Mouse (Mus musculus) stomach, embryonic 14.5 days (tissue): Measurements from ENCODE around the gene Sel1l2. TPM values are rescaled to one million over a fixed set of nuclear protein-coding genes. Genes with fewer than 3 reads are reported as not detected.

Source experiments
- ATAC-seq: fragments of 200-750 bp; cut with Nextera tagmentation; 2 replicates; pipeline ENCODE4 v1.8.0; 2017; ENCODE audit warnings: low read depth, moderate TSS enrichment; ENCODE audit not compliant: insufficient number of reproducible peaks, insufficient read depth, low FRiP score
- H3K27ac ChIP-seq: fragments of 300-500 bp; sonication (generic); 2 replicates; pipeline ENCODE4 v1.5.1; 2014; ENCODE audit warnings: mild to moderate bottlenecking, low read length, moderate library complexity, mixed read lengths
- H3K27me3 ChIP-seq: fragments of 300-500 bp; sonication (generic); 2 replicates; pipeline ENCODE4 v1.6.1; 2014; ENCODE audit warnings: low read length, control low read depth, mixed read lengths; ENCODE audit not compliant: control insufficient read depth, insufficient read depth
- H3K36me3 ChIP-seq: fragments of 300-500 bp; sonication (generic); 2 replicates; pipeline ENCODE4 v1.6.1; 2014; ENCODE audit warnings: mild to moderate bottlenecking, control low read depth, low read length, moderate library complexity, mixed read lengths; ENCODE audit not compliant: control insufficient read depth, insufficient read depth
- H3K4me1 ChIP-seq: fragments of 300-500 bp; sonication (generic); 2 replicates; pipeline ENCODE4 v1.6.1; 2014; ENCODE audit warnings: low read length, control low read depth, mixed read lengths; ENCODE audit not compliant: control insufficient read depth, insufficient read depth
- H3K4me2 ChIP-seq: fragments of 300-500 bp; sonication (generic); replicated peaks from 2 replicates; pipeline ENCODE4 v1.6.1; 2014; ENCODE audit warnings: low read depth, low read length, control low read depth
- H3K4me3 ChIP-seq: fragments of 300-500 bp; sonication (generic); 2 replicates; pipeline ENCODE4 v1.5.1; 2014; ENCODE audit warnings: low read depth, low read length, control low read depth
- H3K9ac ChIP-seq: fragments of 300-500 bp; sonication (generic); replicated peaks from 2 replicates; pipeline ENCODE4 v1.6.1; 2014; ENCODE audit warnings: low read depth, mild to moderate bottlenecking, control low read depth, low read length, moderate library complexity, mixed read lengths
- H3K9me3 ChIP-seq: fragments of 300-500 bp; sonication (generic); 2 replicates; pipeline ENCODE4 v1.6.1; 2016; ENCODE audit warnings: low read depth, low read length, control low read depth; ENCODE audit not compliant: control insufficient read depth
- WGBS: fragments of 180-500 bp; shearing (Covaris S2); extraction: QIAGEN DNeasy Blood & Tissue Kit; methylation state at CpG from one replicate; pipeline ENCODE4 v1.1.7; 2014; 5-methylcytosine and 5-hydroxymethylcytosine counted together
- polyA plus RNA-seq: library from polyadenylated mRNA; unstranded; fragments of >200 nt; fragmentation: Nextera tagmentation; extraction: Ambion mirVana; gene quantifications from 2 replicates; pipeline ENCODE4 v1.2.1, GENCODE M21; 2014

Gene Sel1l2
- not detected in 2 replicates for polyA plus RNA-seq

GRCm38 (mm10) chr2:140389525-140389924, at the start of gene Sel1l2:
Gene Sel1l2 (minus strand): TSS chr2:140389706.
- H3K27me3 ChIP-seq = no peaks in the 10 kb centered on the region
- H3K36me3 ChIP-seq = no peaks in the 10 kb centered on the region
- H3K4me1 ChIP-seq = no peaks in the 10 kb centered on the region
- H3K4me3 ChIP-seq = no peak within 1 kb of the TSS
- H3K4me2 ChIP-seq = no peak within 1 kb of the TSS
- H3K9me3 ChIP-seq = no peaks in the 10 kb centered on the region
- H3K27ac ChIP-seq = no peak within 1 kb of the TSS
- no peak within 1 kb of the TSS for H3K9ac ChIP-seq
- WGBS = 37% methylated on average over 4 of the region's 4 CpGs
- ATAC-seq = no peak

GRCm38 (mm10) chr2:140439081-140439480, 49.6 kb upstream of the Sel1l2 start:
- Histone ChIP-seq H3K4me2 (no peak overlapping the region), H3K27ac (no peak overlapping the region), H3K9ac (no peak overlapping the region), H3K9me3 (no peaks in the 10 kb centered on the region), H3K4me3 (no peak overlapping the region), H3K27me3 (no peaks in the 10 kb centered on the region), H3K36me3 (no peaks in the 10 kb centered on the region), H3K4me1 (no peaks in the 10 kb centered on the region)
- WGBS = 67% methylated on average over 4 of the region's 4 CpGs
- ATAC-seq = no peak

GRCm38 (mm10) chr2:140427283-140427682, 37.8 kb upstream of the Sel1l2 start:
- H3K27me3 ChIP-seq = no peaks in the 10 kb centered on the region
- no peaks in the 10 kb centered on the region for H3K4me1 ChIP-seq
- no peak overlapping the region for H3K27ac ChIP-seq
- no peak overlapping the region for H3K9ac ChIP-seq
- H3K9me3 ChIP-seq = no peaks in the 10 kb centered on the region
- no peaks in the 10 kb centered on the region for H3K36me3 ChIP-seq
- H3K4me2 ChIP-seq = no peak overlapping the region
- no peak overlapping the region for H3K4me3 ChIP-seq
- no peak for ATAC-seq
- 7% methylated on average over 4 of the region's 4 CpGs for WGBS

DNA sequence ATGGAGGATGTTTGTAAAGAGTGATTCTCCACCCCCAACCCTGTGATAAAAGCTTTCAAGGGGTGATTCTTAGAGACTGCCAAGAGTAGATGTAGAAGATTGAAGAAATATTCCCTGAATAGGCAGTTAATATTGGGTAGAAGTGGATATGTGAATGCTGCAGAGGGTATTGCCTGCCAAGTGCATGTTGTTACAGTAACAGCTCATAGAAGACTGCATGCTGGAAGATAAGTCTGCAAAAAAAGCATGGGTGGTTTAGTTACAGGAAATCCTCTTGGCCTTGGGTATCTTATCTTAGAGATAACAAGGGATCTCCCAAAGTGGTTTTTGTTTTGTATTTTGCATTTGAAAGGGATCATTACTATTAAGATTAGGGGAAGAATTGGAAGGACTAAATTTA, 36.3 kb upstream of the Sel1l2 start:
- no peak for ATAC-seq
- no peak overlapping the region for H3K4me3 ChIP-seq
- H3K27ac ChIP-seq = no peak overlapping the region
- H3K4me2 ChIP-seq = no peak overlapping the region
- no peaks in the 10 kb centered on the region for H3K4me1 ChIP-seq
- no peak overlapping the region for H3K9ac ChIP-seq
- no peaks in the 10 kb centered on the region for H3K27me3 ChIP-seq
- H3K36me3 ChIP-seq = no peaks in the 10 kb centered on the region
- H3K9me3 ChIP-seq = no peaks in the 10 kb centered on the region

- no peaks in the 10 kb centered on the region for H3K9me3 ChIP-seq
- 0 out of 2 replicates have a peak, but pooled peaks cover 2% of the 10 kb centered on the region for H3K27me3 ChIP-seq
- peak overlapping the region; percentile 71 for H3K4me3 ChIP-seq
- H3K27ac ChIP-seq = no peak overlapping the region
- WGBS = 0% methylated on average over 23 of the region's 58 CpGs
- ATAC-seq = peak; percentile 46
- H3K4me1 ChIP-seq = peaks cover 7% of the 10 kb centered on the region; the same call in 1 of the 2 replicates
- peak overlapping the region; percentile 95 for H3K4me2 ChIP-seq
- H3K9ac ChIP-seq = peak overlapping the region; percentile 68
- no peaks in the 10 kb centered on the region for H3K36me3 ChIP-seq
These were observed 6.3 kb upstream of the Sel1l2 start for GRCm38 (mm10) chr2:140395744-140396231.

GRCm38 (mm10) chr2:140395179-140395578, 5.7 kb upstream of the Sel1l2 start, which contains the start of gene Macrod2:
Gene Macrod2 (plus strand): TSS chr2:140395309.
- under 1% methylated on average over 47 of the region's 47 CpGs for WGBS
- H3K9ac ChIP-seq = peak within 1 kb of the TSS; percentile 68
- H3K4me2 ChIP-seq = peak within 1 kb of the TSS; percentile 95
- peaks cover 7% of the 10 kb centered on the region; the same call in 1 of the 2 replicates for H3K4me1 ChIP-seq
- ATAC-seq = peak; percentile 99
- H3K9me3 ChIP-seq = no peaks in the 10 kb centered on the region
- H3K27me3 ChIP-seq = 0 out of 2 replicates have a peak, but pooled peaks cover 2% of the 10 kb centered on the region
- peak within 1 kb of the TSS; percentile 71 for H3K4me3 ChIP-seq
- H3K36me3 ChIP-seq = no peaks in the 10 kb centered on the region
- H3K27ac ChIP-seq = no peak within 1 kb of the TSS

GRCm38 (mm10) chr2:140364804-140365203, 24.7 kb downstream of the Sel1l2 start:
- Histone ChIP-seq H3K9ac (no peak overlapping the region), H3K27me3 (no peaks in the 10 kb centered on the region), H3K4me3 (no peak overlapping the region), H3K27ac (no peak overlapping the region), H3K36me3 (no peaks in the 10 kb centered on the region), H3K4me2 (no peak overlapping the region), H3K9me3 (no peaks in the 10 kb centered on the region), H3K4me1 (no peaks in the 10 kb centered on the region)
- 77% methylated on average over 1 of the region's 1 CpGs for WGBS
- ATAC-seq = no peak

- H3K4me3 ChIP-seq = no peak overlapping the region
- H3K9ac ChIP-seq = no peak overlapping the region
- 37% methylated on average over 2 of the region's 2 CpGs for WGBS
- H3K36me3 ChIP-seq = no peaks in the 10 kb centered on the region
- H3K27me3 ChIP-seq = no peaks in the 10 kb centered on the region
- H3K27ac ChIP-seq = no peak overlapping the region
- no peaks in the 10 kb centered on the region for H3K9me3 ChIP-seq
- no peaks in the 10 kb centered on the region for H3K4me1 ChIP-seq
- 0 out of 2 replicates have a peak, but pooled peaks have one; percentile 37 for ATAC-seq
- H3K4me2 ChIP-seq = no peak overlapping the region
These were observed 29.6 kb downstream of the Sel1l2 start for GRCm38 (mm10) chr2:140359905-140360304.

GRCm38 (mm10) chr2:140342394-140342793, 47.1 kb downstream of the Sel1l2 start:
- H3K27ac ChIP-seq = no peak overlapping the region
- H3K27me3 ChIP-seq = no peaks in the 10 kb centered on the region
- no peaks in the 10 kb centered on the region for H3K4me1 ChIP-seq
- H3K9ac ChIP-seq = no peak overlapping the region
- WGBS = 70% methylated on average over 7 of the region's 7 CpGs
- no peaks in the 10 kb centered on the region for H3K9me3 ChIP-seq
- no peak for ATAC-seq
- no peak overlapping the region for H3K4me3 ChIP-seq
- no peak overlapping the region for H3K4me2 ChIP-seq
- H3K36me3 ChIP-seq = no peaks in the 10 kb centered on the region
